Mouse (Mus musculus): ENCODE measurements at regions not wholly inside any gene's neighbourhood (a gene's known extent, or its start where the extent isn't known, plus 50 kb on each side); places are given as distances from the start of the nearest gene placed in this dataset.

DNA sequence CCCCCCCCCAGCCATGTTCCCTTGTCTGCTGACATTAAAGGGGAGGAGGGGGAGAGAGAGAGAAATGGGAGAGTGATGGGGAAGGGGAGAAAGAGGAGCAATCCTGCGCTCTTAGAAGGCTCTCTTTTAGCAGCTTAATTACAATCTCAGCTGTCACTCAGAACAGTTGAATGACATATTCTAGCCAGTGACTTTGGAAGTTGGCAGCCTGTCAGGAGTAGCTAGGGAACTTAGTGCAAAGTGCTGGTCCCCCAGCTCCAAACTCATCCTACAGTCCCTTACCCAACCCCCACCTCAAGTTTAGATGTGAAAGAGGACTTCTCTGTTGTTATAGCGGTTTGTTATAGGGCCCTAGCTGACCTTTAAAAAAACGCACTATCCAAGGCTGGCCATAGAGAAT is 604.9 kb downstream of the Ebf1 start:
- no peak overlapping the region for H3K9ac ChIP-seq
- H3K4me2 ChIP-seq: no peak overlapping the region
- no peaks in the 10 kb centered on the region for H3K27me3 ChIP-seq (replicated peaks)
- H3K4me1 ChIP-seq: no peaks in the 10 kb centered on the region
- H3K36me3 ChIP-seq (replicated peaks): no peaks in the 10 kb centered on the region
- H3K4me3 ChIP-seq: no peak overlapping the region
- H3K27ac ChIP-seq: no peak overlapping the region
- WGBS: 74% methylated on average over 3 of the region's 3 CpGs
- no peaks in the 10 kb centered on the region for H3K9me3 ChIP-seq
- no peak for ATAC-seq (replicated peaks)

DNA sequence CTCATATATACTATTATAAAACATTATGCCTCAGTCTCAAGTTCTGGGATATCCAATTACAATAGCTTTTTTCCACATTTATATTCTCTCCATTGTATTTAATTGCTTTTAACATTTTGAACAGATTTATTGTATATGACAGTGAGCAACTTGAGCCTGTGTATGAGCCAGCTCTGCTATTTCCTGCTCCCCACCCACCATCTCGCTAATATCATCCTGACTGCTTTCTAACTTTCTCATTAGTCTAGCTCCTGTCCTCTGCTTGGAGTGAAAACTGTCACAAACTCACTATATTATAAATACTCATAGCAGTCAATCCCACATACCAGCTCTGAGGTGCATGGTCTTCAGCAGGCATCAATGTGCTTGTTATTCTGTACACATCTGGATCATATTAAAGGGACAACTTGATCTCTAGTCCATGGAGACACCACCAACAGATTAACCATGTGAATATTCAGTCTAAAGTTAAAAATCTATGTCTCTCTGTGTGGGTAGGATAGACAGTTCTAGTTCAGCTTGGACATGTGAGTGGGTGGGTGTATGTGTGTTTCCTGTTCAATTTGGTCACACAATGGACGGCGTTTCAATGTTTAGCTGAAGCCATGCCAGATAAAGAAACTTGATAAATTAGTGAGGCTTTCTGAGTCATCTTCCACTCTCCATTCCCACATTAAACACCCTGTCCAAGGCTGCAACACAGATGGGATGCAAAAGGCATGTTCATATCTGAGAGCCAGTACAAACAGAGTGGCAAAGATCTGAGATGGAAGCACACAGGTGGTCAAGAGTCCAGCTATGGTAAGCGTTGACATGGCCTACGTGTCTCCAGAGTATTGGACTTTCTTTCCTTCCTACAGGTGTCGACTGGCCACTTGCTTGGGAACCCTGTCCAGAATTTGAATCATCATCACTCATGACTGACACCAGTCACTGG is 616.1 kb upstream of the Clint1 start:
- no peak overlapping the region for H3K27ac ChIP-seq
- no peaks in the 10 kb centered on the region for H3K9me3 ChIP-seq
- no peaks in the 10 kb centered on the region for H3K4me1 ChIP-seq
- H3K27me3 ChIP-seq (replicated peaks): no peaks in the 10 kb centered on the region
- no peak for ATAC-seq (replicated peaks)
- no peaks in the 10 kb centered on the region for H3K36me3 ChIP-seq (replicated peaks)
- no peak overlapping the region for H3K4me3 ChIP-seq
- 93% methylated on average over 6 of the region's 6 CpGs for WGBS
- H3K4me2 ChIP-seq: no peak overlapping the region
- H3K9ac ChIP-seq: no peak overlapping the region

DNA sequence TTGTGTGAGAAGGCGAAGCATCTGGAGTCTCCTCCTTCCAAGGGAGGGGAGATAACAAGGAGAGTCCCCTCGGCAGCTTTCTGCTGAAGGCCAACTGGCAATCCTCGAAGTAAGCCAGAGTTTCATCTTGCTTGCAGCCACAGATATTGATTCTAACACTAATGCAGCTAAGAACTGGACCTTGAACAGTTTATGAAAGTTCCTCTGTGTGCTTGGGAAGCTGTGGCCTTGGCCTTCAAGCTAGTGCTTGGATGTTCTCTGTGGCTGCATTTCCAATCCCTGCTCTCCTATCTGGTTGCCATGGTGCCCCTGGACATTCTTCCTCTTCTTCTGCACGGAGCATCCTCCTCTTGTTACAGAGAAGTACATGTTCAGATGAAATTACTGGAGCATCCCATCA is 614.8 kb upstream of the Clint1 start:
- Histone ChIP-seq H3K9ac (no peak overlapping the region), H3K27ac (no peak overlapping the region), H3K4me1 (no peaks in the 10 kb centered on the region), H3K27me3 (replicated peaks) (no peaks in the 10 kb centered on the region), H3K4me2 (no peak overlapping the region), H3K4me3 (no peak overlapping the region), H3K9me3 (no peaks in the 10 kb centered on the region), H3K36me3 (replicated peaks) (no peaks in the 10 kb centered on the region)
- no peak for ATAC-seq (replicated peaks)
- WGBS: 71% methylated on average over 4 of the region's 4 CpGs

DNA sequence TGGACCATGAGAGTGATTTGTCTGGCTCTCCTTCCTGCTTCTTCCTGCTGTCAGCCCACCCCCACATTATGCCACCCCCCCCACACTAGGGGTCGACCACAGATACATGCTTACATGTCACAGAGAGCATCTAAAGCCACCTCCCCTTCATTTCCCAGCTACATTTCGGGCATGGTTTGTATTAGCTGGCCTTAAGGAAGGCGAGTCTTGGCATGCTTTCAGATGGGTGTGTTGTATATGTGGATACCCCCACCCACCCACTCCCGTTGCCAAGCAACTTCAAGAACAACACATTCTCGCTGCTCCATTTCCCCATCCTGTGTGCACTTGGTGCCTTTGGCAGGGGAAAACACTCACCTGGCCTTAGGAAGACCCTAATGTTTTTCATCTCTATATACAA is 612.8 kb upstream of the Clint1 start:
- H3K4me1 ChIP-seq: no peaks in the 10 kb centered on the region
- WGBS: 78% methylated on average over 5 of the region's 5 CpGs
- H3K4me3 ChIP-seq: no peak overlapping the region
- H3K27me3 ChIP-seq (replicated peaks): no peaks in the 10 kb centered on the region
- H3K9me3 ChIP-seq: no peaks in the 10 kb centered on the region
- no peak overlapping the region for H3K4me2 ChIP-seq
- ATAC-seq (replicated peaks): no peak
- H3K9ac ChIP-seq: no peak overlapping the region
- no peak overlapping the region for H3K27ac ChIP-seq
- H3K36me3 ChIP-seq (replicated peaks): no peaks in the 10 kb centered on the region

DNA sequence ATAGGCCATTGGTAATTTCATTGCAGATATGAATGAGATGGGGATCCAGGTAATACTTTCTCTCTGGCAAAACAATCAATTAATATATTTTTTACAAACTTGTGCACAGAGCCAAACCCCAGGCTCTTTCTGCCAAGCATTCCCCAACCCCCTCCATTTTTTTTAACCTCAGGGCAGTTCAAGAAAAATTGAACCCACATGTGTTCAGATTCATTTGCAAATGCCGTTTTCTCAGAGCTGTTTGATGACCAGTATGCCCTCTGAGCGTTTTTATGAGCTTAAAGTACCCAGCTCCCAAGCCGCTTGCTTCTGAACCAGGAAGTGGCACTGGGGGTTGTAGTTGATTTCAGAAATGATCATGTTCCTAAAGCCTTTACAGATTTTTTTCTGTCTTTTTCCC is 611.4 kb upstream of the Clint1 start:
- Histone ChIP-seq H3K4me1 (no peaks in the 10 kb centered on the region), H3K36me3 (replicated peaks) (no peaks in the 10 kb centered on the region), H3K4me2 (no peak overlapping the region), H3K9ac (no peak overlapping the region), H3K4me3 (no peak overlapping the region), H3K27me3 (replicated peaks) (no peaks in the 10 kb centered on the region), H3K9me3 (no peaks in the 10 kb centered on the region), H3K27ac (no peak overlapping the region)
- WGBS: 51% methylated on average over 3 of the region's 3 CpGs
- ATAC-seq (replicated peaks): no peak

DNA sequence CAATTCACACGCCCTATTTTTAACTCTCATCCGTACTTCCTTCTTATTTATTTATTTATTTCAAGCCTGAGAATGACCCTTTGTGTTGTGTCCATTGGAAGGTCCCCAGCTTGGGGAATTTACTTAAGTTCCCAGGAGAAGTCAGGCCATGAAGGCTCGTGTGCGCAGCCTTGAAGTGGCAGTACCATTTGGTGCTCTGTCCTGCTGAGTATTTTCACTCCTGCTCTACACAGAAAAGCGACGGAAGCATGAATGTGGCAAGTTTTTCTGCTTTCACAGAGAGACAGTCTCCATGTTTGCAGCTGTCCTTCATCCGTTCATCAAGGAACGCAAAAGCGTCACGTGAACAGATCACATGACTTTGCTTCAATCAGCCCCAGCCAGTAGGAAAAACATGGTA is 610.2 kb upstream of the Clint1 start:
- Histone ChIP-seq H3K4me3 (no peak overlapping the region), H3K4me1 (no peaks in the 10 kb centered on the region), H3K9ac (no peak overlapping the region), H3K27me3 (replicated peaks) (no peaks in the 10 kb centered on the region), H3K27ac (no peak overlapping the region), H3K4me2 (no peak overlapping the region), H3K9me3 (no peaks in the 10 kb centered on the region), H3K36me3 (replicated peaks) (no peaks in the 10 kb centered on the region)
- ATAC-seq (replicated peaks): no peak
- WGBS: 79% methylated on average over 10 of the region's 10 CpGs

DNA sequence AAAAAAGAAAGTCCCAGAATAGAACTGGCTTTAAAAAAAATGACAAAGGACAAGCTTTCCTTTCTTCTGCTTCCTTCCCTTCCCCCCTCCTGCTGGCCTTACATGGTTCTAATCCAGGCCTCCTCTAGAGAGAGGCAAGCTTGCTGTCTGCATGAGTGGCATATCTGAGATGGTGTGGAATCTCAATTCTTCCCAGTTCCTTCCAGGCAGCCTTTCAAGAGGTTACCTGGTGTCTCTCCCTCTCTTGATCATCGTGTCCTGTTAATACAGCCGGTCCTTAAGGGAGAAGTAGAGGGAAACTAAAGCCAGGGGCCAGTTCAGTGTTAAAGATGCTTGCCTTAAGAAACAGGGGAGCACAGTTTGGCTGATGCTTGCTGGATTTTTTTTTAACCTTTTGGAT is 607.1 kb upstream of the Clint1 start:
- H3K9me3 ChIP-seq: no peaks in the 10 kb centered on the region
- no peak overlapping the region for H3K4me2 ChIP-seq
- no peaks in the 10 kb centered on the region for H3K27me3 ChIP-seq (replicated peaks)
- WGBS: 73% methylated on average over 2 of the region's 2 CpGs
- H3K4me3 ChIP-seq: no peak overlapping the region
- H3K4me1 ChIP-seq: no peaks in the 10 kb centered on the region
- ATAC-seq (replicated peaks): no peak
- H3K27ac ChIP-seq: no peak overlapping the region
- H3K36me3 ChIP-seq (replicated peaks): no peaks in the 10 kb centered on the region
- H3K9ac ChIP-seq: no peak overlapping the region

DNA sequence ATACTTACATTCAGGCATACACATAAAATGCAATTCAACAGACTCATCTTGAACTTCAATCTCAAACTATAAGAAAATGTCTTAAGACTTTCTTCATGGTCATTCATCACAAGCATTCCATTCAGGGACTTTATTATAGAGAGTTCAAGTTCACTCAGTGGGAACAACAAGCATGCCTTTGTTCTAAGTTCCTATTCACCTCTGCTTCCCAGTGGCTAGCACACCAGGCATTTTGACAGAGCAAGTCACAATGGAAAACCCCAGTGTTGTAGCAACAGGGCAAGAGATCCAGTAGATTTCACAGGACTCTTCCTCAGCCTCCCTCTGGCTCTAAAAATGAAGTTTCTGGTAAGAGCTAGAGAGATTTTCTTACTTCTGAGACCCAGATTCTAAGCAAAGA is 595.8 kb upstream of the Clint1 start:
- no peaks in the 10 kb centered on the region for H3K9me3 ChIP-seq
- H3K27me3 ChIP-seq (replicated peaks): no peaks in the 10 kb centered on the region

DNA sequence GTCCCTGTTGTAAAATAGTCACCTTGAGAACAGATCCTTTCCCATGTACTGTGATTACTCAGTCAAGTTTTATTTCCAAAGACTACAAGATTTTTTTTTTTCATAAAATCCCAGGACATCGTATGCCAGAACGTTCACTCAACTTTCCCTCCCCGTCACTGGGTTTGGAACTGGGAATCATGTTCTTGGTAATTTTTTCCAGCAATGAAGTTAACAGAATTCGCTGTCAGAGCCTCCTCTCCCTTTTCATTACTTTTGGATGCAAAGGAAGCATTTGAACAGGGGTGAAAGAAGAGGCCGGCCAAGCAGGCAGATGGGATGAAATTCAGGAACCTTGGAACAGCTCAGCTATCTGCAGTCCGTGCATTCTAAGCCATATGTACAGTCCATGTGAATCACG is 589.7 kb upstream of the Clint1 start:
- no peak for ATAC-seq (replicated peaks)
- Histone ChIP-seq H3K4me3 (no peak overlapping the region), H3K4me1 (no peaks in the 10 kb centered on the region), H3K27ac (no peak overlapping the region), H3K4me2 (no peak overlapping the region), H3K9me3 (no peaks in the 10 kb centered on the region), H3K36me3 (replicated peaks) (no peaks in the 10 kb centered on the region), H3K27me3 (replicated peaks) (no peaks in the 10 kb centered on the region), H3K9ac (no peak overlapping the region)
- WGBS: 87% methylated on average over 7 of the region's 7 CpGs

More for the DNA sequence above, 595.8 kb upstream of the Clint1 start:
- Histone ChIP-seq H3K4me1 (no peaks in the 10 kb centered on the region), H3K36me3 (replicated peaks) (no peaks in the 10 kb centered on the region), H3K4me2 (no peak overlapping the region), H3K4me3 (no peak overlapping the region), H3K27ac (no peak overlapping the region), H3K9ac (no peak overlapping the region)
- no peak for ATAC-seq (replicated peaks)

DNA sequence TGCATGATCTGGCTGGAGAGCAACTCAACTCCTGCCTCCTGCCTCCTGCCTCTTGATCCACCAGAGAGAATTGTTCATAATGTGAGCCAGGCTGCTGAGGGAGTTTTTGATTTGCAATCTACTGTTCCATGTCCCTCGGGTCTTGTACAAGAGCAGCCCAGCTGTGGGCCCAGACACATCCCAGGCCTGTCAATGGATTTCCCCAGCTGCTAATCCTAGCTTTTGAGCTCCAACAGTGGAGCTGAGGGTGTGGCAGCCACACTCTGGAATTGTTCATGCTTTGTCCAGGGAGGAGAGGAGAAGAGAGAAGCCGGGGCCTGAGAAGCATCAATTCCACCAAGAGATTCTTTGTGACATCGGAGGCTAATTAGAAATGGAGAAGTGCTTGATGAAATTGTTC is 587.9 kb upstream of the Clint1 start:
- 31% methylated on average over 3 of the region's 3 CpGs for WGBS
- no peaks in the 10 kb centered on the region for H3K27me3 ChIP-seq (replicated peaks)
- no peak overlapping the region for H3K4me3 ChIP-seq
- H3K36me3 ChIP-seq (replicated peaks): no peaks in the 10 kb centered on the region
- no peak overlapping the region for H3K4me2 ChIP-seq
- H3K27ac ChIP-seq: no peak overlapping the region
- H3K9ac ChIP-seq: no peak overlapping the region
- ATAC-seq (replicated peaks): no peak
- no peaks in the 10 kb centered on the region for H3K9me3 ChIP-seq
- H3K4me1 ChIP-seq: no peaks in the 10 kb centered on the region

DNA sequence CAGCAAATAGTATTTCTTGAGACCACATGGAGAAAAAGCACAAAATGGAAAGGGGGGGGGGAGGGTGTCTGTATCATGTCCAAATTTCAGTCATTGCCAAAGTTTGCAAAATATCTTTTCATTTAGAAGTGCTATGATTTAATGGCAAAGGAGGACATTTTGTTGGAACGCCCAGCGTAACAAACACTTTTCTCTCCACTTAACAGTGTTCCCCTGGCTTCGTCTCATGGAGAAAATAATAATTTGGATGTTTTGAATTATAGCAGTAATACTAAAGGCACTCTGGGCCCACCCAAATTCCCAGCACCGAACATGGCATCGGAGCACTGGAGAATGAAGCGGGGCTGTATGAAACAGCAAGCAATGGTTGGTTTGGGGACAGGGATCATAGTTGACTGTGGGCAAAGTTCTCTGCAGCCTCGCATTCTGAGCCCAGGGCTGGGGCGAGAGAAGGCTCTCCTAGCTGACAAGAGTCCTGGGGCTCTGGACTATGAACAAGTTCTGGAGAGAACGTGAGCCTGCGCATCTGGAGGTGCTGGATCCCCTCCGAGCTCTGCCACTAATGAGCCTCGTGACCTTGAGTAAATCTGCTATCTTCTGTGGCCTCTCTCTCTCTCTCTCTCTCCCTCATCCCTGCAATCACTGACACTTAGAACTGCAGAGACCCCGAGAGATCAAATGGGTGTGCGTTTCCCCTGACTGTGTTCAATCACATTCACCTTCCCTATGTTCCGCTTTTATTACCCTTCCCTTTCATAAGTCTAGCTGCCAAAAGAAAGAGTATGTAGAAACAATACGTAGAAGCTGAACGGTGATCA is 586.5 kb upstream of the Clint1 start:
- no peaks in the 10 kb centered on the region for H3K27me3 ChIP-seq (replicated peaks)
- H3K9ac ChIP-seq: no peak overlapping the region
- H3K9me3 ChIP-seq: no peaks in the 10 kb centered on the region
- no peak overlapping the region for H3K4me2 ChIP-seq
- no peak overlapping the region for H3K4me3 ChIP-seq
- no peaks in the 10 kb centered on the region for H3K36me3 ChIP-seq (replicated peaks)
- 80% methylated on average over 17 of the region's 17 CpGs for WGBS
- no peaks in the 10 kb centered on the region for H3K4me1 ChIP-seq
- ATAC-seq (replicated peaks): no peak
- H3K27ac ChIP-seq: no peak overlapping the region

DNA sequence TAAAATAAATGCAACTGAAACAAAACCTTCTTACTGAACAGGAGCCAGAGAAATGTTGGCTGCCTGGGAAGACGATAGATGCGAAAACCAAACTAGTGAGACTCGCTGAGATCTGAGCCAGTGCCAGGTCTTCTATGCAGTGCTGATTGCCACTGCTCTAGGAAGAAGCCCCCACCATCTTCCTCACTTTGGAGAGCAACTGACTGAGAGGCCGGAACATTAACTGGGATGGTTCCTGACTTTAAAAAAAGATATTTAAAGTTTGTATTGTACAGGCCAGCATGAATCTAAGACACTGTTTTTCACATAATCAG is 585.9 kb upstream of the Clint1 start:
- Histone ChIP-seq H3K4me2 (no peak overlapping the region), H3K36me3 (replicated peaks) (no peaks in the 10 kb centered on the region), H3K4me3 (no peak overlapping the region), H3K4me1 (no peaks in the 10 kb centered on the region), H3K27me3 (replicated peaks) (no peaks in the 10 kb centered on the region), H3K27ac (no peak overlapping the region), H3K9ac (no peak overlapping the region), H3K9me3 (no peaks in the 10 kb centered on the region)
- 74% methylated on average over 4 of the region's 4 CpGs for WGBS
- no peak for ATAC-seq (replicated peaks)

DNA sequence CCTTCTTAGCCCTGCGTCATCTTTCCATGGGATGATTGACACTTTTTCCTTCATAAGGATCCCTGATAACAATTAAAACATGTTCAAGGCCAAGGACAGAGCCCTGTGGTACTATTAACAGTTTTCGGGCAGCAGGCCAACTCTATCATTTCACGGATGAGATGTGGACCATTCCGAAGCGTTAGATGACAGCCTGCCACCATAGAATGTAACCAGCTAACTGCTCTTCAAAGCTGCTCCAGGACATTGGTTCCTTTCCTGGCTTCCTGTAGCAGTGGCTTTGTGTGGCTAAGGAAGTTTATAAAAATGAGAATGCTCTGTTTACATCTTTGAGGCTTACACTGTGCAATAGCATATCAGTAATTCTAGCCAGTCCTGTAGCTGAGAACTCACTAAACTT is 582.6 kb upstream of the Clint1 start:
- Histone ChIP-seq H3K4me1 (no peaks in the 10 kb centered on the region), H3K4me2 (no peak overlapping the region), H3K27me3 (replicated peaks) (no peaks in the 10 kb centered on the region), H3K9me3 (no peaks in the 10 kb centered on the region), H3K9ac (no peak overlapping the region), H3K36me3 (replicated peaks) (no peaks in the 10 kb centered on the region), H3K27ac (no peak overlapping the region), H3K4me3 (no peak overlapping the region)
- WGBS: 93% methylated on average over 5 of the region's 5 CpGs
- no peak for ATAC-seq (replicated peaks)

Data from midbrain, embryonic 15.5 days (tissue).